Mouse (Mus musculus) lung, adult 2 months (tissue): ENCODE measurements around the gene Eif4a1.

Experiments used
- CTCF ChIP-seq: fragments of 200-500 bp; IDR thresholded peaks from 2 replicates; pipeline ENCODE4 v1.5.1; 2011; ENCODE audit warnings: mild to moderate bottlenecking, low read length, control low read depth; ENCODE audit not compliant: insufficient read depth
- POLR2A ChIP-seq: fragments of 200-500 bp; IDR thresholded peaks from 2 replicates; pipeline ENCODE4 v1.6.1; 2011; ENCODE audit warnings: low read depth, mild to moderate bottlenecking, control low read depth, low read length, borderline replicate concordance; ENCODE audit errors: extremely low read depth

DNA sequence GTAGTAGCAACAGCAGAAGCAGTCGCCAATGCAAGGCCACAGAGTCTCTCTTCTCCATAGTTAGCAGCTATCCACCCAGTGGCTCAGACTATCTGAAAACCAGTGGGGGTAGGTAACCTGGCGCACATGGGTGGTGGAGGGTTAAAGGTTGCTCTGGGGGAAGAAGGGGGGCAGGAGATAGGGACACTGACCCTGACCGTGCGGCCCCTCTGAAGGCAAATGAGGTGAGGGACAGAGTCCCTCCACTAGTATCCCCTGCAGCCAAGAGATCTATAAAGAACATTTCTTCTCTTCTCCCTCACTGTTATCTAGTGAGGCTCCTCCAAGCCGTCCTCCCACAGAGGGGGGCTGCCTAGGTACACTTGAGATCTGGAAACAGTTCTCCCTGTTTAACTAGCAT lies 54.4 kb downstream of the Eif4a1 start, which contains the start of gene Shbg:
- no peak for TF ChIP-seq POLR2A
- TF ChIP-seq CTCF: no peak
